ENCODE assay signal across 8 mouse cellular contexts in genomic region chr16:85800691-85801090, GRCm38 (mm10). TPM values are rescaled to one million over a fixed set of nuclear protein-coding genes. Genes with fewer than 3 reads are reported as not detected.
DNase-seq lines count a peak whose midpoint lies in the region; ATAC-seq lines count a peak whose summit lies in the region.

No protein-coding gene starts in this region.

- peak; percentile 52 for ATAC-seq in liver, embryonic 13.5 days (ENCODE audit: low read depth)
- ATAC-seq in neural tube, embryonic 11.5 days (ENCODE audit: insufficient read depth, low FRiP score, low TSS enrichment), result peak; percentile 75

- H3K27me3 ChIP-seq in liver, embryonic 13.5 days, result peaks cover 44% of the 10 kb centered on the region
- no peaks in the 10 kb centered on the region for H3K27me3 ChIP-seq in neural tube, embryonic 11.5 days (ENCODE audit: control insufficient read depth, insufficient read depth, low read length)

- H3K27ac ChIP-seq in liver, embryonic 13.5 days, result no peak overlapping the region
- H3K27ac ChIP-seq in neural tube, embryonic 11.5 days (ENCODE audit: low read depth, low read length), result peak overlapping the region; percentile 44; the same call in 1 of the 2 replicates

- H3K9ac ChIP-seq in liver, embryonic 13.5 days, result no peak overlapping the region
- peak overlapping the region; percentile 81 for H3K9ac ChIP-seq in neural tube, embryonic 11.5 days (ENCODE audit: low read length)

- peak overlapping the region; percentile 57 for H3K4me3 ChIP-seq in liver, embryonic 13.5 days (replicated peaks)
- H3K4me3 ChIP-seq in neural tube, embryonic 11.5 days (ENCODE audit: low read depth, low read length), result peak overlapping the region; percentile 67

- H3K4me1 ChIP-seq in liver, embryonic 13.5 days (replicated peaks), result 0 out of 2 replicates have a peak, but pooled peaks cover 4% of the 10 kb centered on the region
- no peaks in the 10 kb centered on the region for H3K4me1 ChIP-seq in neural tube, embryonic 11.5 days (ENCODE audit: control insufficient read depth, insufficient read depth, low read length)

- DNase-seq in ES-CJ7 (ENCODE audit: low read depth, low spot score), result peak; percentile 45
- peak; percentile 77 for DNase-seq in cerebellum, adult 9-10 months
- DNase-seq in forelimb bud, embryonic 11.5 days (ENCODE audit: low read depth, low spot score), result peak; percentile 74
- peak; percentile 88 to 91 for DNase-seq in heart, postnatal 14 days
- DNase-seq in large intestine, adult 2 months (ENCODE audit: low read depth, low spot score), result peak; percentile 40
- peak; percentile 17 for DNase-seq in liver, embryonic 13.5 days
- DNase-seq in neural tube, embryonic 11.5 days (ENCODE audit: low spot score), result peak; percentile 82
- peak; percentile 62 for DNase-seq in urinary bladder, postnatal 10 days (ENCODE audit: low spot score)

- no peaks in the 10 kb centered on the region for H3K9me3 ChIP-seq in liver, embryonic 13.5 days (replicated peaks)
- no peaks in the 10 kb centered on the region for H3K9me3 ChIP-seq in neural tube, embryonic 11.5 days (ENCODE audit: control insufficient read depth, low read length)

- 2% methylated on average over 8 of the region's 8 CpGs for WGBS in large intestine, adult 2 months
- 4% methylated on average over 8 of the region's 8 CpGs for WGBS in liver, embryonic 13.5 days (ENCODE audit: insufficient replicate concordance)
- WGBS in neural tube, embryonic 11.5 days, result 4% methylated on average over 8 of the region's 8 CpGs

- 0 out of 2 replicates have a peak, but pooled peaks cover 3% of the 10 kb centered on the region for H3K36me3 ChIP-seq in liver, embryonic 13.5 days
- H3K36me3 ChIP-seq in neural tube, embryonic 11.5 days (ENCODE audit: control insufficient read depth, insufficient read depth, low read length), result peaks cover 1% of the 10 kb centered on the region; the same call in 1 of the 2 replicates

- H3K4me2 ChIP-seq in liver, embryonic 13.5 days, result peak overlapping the region; percentile 66
- peak overlapping the region; percentile 97 for H3K4me2 ChIP-seq in neural tube, embryonic 11.5 days (ENCODE audit: low read depth)

- intact Hi-C loops in heart, postnatal 14 days (cut with DNase I), result loop anchor here (5.0 to 10.0 kb wide), 3 partner anchors 78 to 1897 kb away; partner anchors contain the start of gene Bach1

RNA-seq across cellular contexts. Expression of gene Adamts1, which starts 2.2 kb away (rescaled TPM):
- 10 to 100 TPM; 33.5 to 50.5 TPM for total RNA-seq in heart, postnatal 14 days (2021)
- polyA plus RNA-seq in large intestine, adult 2 months (2012; rRNA removed), result 2.3 and 5.1 TPM in 2 replicates
- polyA plus RNA-seq in liver, embryonic 13.5 days (2015; fragmentation: Nextera tagmentation; extraction: Ambion mirVana), result 6.3 and 8.3 TPM in 2 replicates
- polyA plus RNA-seq in neural tube, embryonic 11.5 days (2014; fragmentation: Nextera tagmentation; extraction: Ambion mirVana), result 13.9 and 14.2 TPM in 2 replicates

Comparison
In these comparisons a context has a peak if more than half of its experiments do, and no peak if none do; other contexts are left out.
1. DNase-seq: peak in every context shown above with its lines; median percentile 90 in heart, postnatal 14 days; 82 in neural tube, embryonic 11.5 days; 77 in cerebellum, adult 9-10 months; 74 in forelimb bud, embryonic 11.5 days; 62 in urinary bladder, postnatal 10 days; 45 in ES-CJ7; 40 in large intestine, adult 2 months; 17 in liver, embryonic 13.5 days.